Mouse (Mus musculus) splenic B cell, adult 2 months (primary cell): Measurements from ENCODE around the gene Spag9.
"Not testable (repeated sequence)": the region's sequence is repeated elsewhere in the genome, so short reads cannot be mapped to it uniquely, and the experiment has no call there.

Experiments used
- DNase-seq: peaks from one replicate; pipeline ENCODE4 v3.0.0-alpha.2; 2011; ENCODE audit warnings: low read depth, low spot score
- H3K27me3 ChIP-seq: 2 replicates; pipeline ENCODE4 v1.6.1; 2012; ENCODE audit warnings: mild to moderate bottlenecking, low read length, moderate library complexity, mixed read lengths; ENCODE audit not compliant: control insufficient read depth, poor library complexity, insufficient read depth, severe bottlenecking
- H3K36me3 ChIP-seq: 2 replicates; pipeline ENCODE4 v1.6.1; 2012; ENCODE audit warnings: mild to moderate bottlenecking, low read length, moderate library complexity, mixed read lengths; ENCODE audit not compliant: control insufficient read depth, poor library complexity, insufficient read depth, severe bottlenecking

The Spag9 gene

DNA sequence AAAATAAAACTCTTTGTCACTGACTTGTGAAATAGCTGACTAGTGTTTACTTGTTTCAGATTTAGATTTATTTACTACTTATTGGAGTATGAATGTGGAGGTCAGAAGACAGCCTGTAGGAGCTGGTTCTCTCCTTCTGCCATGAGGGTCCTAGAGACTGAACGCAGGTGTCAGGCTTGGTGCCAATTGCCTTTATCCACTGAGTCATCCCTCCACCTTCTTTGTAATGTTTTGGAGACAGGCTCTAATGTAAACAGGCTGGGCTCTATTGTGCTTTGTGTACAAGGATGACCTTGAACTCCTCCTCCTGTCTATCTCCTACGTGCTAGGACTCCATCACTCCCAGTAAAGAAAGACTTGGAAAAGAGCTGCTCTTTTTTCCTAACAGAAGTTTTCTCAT, 51.4 kb downstream of the Spag9 start:
- Histone ChIP-seq H3K36me3 (peaks cover 8% of the 10 kb centered on the region), H3K27me3 (no peaks in the 10 kb centered on the region)
- DNase-seq = no peak

- Histone ChIP-seq H3K36me3 (peaks cover 3% of the 10 kb centered on the region; the same call in 1 of the 2 replicates), H3K27me3 (no peaks in the 10 kb centered on the region)
- DNase-seq = no peak
Observed at GRCm38 (mm10) chr11:94054176-94054575, 58.3 kb downstream of the Spag9 start.

- DNase-seq = no peak
- Histone ChIP-seq H3K36me3 (peaks cover 3% of the 10 kb centered on the region; the same call in 1 of the 2 replicates), H3K27me3 (no peaks in the 10 kb centered on the region)
Observed at GRCm38 (mm10) chr11:94054901-94055300, 59.0 kb downstream of the Spag9 start.

DNA sequence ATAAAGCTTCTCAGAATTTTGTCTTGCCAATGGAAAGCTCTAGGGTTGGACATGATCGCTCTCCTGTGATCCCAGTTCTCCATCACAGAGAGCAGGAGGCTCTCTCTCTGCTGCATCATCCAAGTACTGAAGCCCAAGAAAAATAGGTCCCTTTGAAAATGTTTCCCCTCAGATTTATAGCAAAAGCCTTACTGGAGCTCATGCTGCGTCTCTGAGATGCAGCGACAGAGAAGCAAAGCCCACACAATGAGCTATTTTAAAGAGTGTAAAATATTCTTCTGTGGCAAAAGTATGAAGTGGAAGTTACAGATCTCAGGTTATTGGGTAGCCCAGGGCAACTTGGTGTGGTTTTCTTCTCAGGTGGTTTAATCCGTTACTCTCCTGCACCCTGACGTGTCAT, 68.0 kb downstream of the Spag9 start:
- H3K27me3 ChIP-seq = no peaks in the 10 kb centered on the region
- DNase-seq = no peak
- peaks cover 4% of the 10 kb centered on the region; the same call in 1 of the 2 replicates for H3K36me3 ChIP-seq

GRCm38 (mm10) chr11:94070455-94070854, 74.6 kb downstream of the Spag9 start:
- no peaks in the 10 kb centered on the region for H3K27me3 ChIP-seq
- H3K36me3 ChIP-seq = peaks cover 7% of the 10 kb centered on the region; the same call in 1 of the 2 replicates
- DNase-seq = no peak

- no peaks in the 10 kb centered on the region for H3K27me3 ChIP-seq
- H3K36me3 ChIP-seq = peaks cover 8% of the 10 kb centered on the region
- peak; percentile 48 for DNase-seq
Observed at GRCm38 (mm10) chr11:94073283-94073682, 77.4 kb downstream of the Spag9 start.

- peaks cover 13% of the 10 kb centered on the region; the same call in 1 of the 2 replicates for H3K36me3 ChIP-seq
- DNase-seq = peak; percentile 91
- H3K27me3 ChIP-seq = not testable (repeated sequence)
Observed at GRCm38 (mm10) chr11:94086966-94087365, 91.1 kb downstream of the Spag9 start.

GRCm38 (mm10) chr11:94090496-94090895, 94.6 kb downstream of the Spag9 start:
- H3K27me3 ChIP-seq = no peaks in the 10 kb centered on the region
- peaks cover 9% of the 10 kb centered on the region for H3K36me3 ChIP-seq
- no peak for DNase-seq

GRCm38 (mm10) chr11:94097489-94097888, 101.6 kb downstream of the Spag9 start:
- peaks cover 22% of the 10 kb centered on the region for H3K36me3 ChIP-seq
- no peak for DNase-seq
- no peaks in the 10 kb centered on the region for H3K27me3 ChIP-seq

DNA sequence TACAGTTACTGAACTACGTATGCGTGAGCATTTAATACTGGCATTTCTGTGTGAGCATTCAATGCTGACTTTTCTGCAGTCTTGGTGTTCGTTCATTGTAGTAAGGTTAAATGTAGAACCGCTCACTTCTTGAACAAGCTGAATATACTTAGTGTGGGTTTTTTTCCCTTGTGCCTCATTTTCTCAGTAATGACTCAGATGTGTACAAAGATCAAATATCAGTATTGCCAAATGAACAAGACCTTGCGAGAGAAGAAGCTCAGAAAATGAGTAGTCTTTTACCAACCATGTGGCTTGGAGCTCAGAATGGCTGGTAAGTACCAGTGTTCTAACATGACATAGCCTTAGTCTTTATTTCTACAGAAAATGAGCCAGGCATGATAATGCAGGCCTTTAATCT, 102.9 kb downstream of the Spag9 start:
- no peaks in the 10 kb centered on the region for H3K27me3 ChIP-seq
- DNase-seq = no peak
- H3K36me3 ChIP-seq = peaks cover 20% of the 10 kb centered on the region

DNA sequence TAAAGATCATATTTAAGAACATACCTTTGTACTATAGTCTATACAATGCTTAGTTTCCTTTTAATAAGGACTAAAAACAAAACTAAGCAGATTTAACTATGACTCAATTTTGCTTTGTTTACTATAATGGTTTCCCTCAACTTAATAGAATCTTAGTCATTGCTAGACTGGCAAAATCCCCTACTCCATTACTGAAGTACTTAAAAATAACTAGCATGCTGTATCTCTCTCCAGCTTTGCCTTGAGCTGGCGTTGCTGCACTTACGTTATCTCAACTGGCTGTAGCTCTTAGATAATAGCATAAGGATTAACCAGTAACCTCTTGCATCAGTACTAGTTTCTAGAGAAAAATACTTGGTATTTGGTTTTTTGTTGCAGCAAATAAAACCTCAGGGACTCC, 117.9 kb downstream of the Spag9 start:
- Histone ChIP-seq H3K27me3 (no peaks in the 10 kb centered on the region; the same call in 1 of the 2 replicates), H3K36me3 (peaks cover 16% of the 10 kb centered on the region)
- DNase-seq = no peak

DNA sequence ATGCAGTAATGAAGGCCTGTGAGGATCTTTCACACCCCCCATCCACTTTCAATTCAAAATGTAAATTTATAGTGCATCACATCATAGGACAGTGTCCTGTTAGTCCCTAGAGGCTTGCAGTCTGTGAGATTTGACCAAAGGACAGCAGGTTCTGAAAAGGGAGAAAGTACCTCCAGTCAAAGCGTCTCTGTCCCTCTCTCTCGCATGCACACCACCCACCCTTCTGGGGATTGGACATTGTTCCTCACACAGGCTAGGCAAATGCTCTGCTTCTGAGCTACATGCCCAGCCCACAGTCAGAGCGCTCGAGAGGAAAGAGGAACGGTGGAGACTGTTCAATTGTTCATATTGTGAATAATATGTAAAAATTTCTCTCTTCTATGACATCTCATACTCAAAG, 119.5 kb downstream of the Spag9 start:
- peaks cover 21% of the 10 kb centered on the region for H3K36me3 ChIP-seq
- no peaks in the 10 kb centered on the region; the same call in 1 of the 2 replicates for H3K27me3 ChIP-seq
- no peak for DNase-seq

DNA sequence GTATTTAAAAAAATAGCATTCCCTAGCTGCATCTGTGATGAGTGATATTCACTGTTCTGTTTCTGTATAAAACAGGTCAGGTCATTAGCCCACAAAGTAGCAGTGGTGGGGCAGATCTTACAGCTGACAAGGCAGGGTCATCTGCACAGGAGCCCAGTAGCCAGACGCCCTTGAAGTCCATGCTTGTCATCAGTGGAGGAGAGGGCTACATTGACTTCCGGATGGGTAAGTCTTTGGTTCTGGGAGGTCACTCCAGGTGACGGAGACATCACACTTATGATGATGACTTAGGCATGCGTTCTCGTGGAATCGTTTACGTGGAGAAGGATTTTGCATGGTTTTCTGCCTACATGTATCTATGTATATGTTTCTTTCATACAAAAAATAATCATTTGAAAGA, 120.8 kb downstream of the Spag9 start:
- DNase-seq = no peak
- Histone ChIP-seq H3K27me3 (no peaks in the 10 kb centered on the region; the same call in 1 of the 2 replicates), H3K36me3 (peaks cover 17% of the 10 kb centered on the region)

- peaks cover 17% of the 10 kb centered on the region for H3K36me3 ChIP-seq
- no peak for DNase-seq
- no peaks in the 10 kb centered on the region for H3K27me3 ChIP-seq
Observed at GRCm38 (mm10) chr11:94117836-94118235, 121.9 kb downstream of the Spag9 start.

GRCm38 (mm10) chr11:94118612-94119011, 122.7 kb downstream of the Spag9 start:
- no peaks in the 10 kb centered on the region for H3K27me3 ChIP-seq
- H3K36me3 ChIP-seq = peaks cover 17% of the 10 kb centered on the region
- no peak for DNase-seq

DNA sequence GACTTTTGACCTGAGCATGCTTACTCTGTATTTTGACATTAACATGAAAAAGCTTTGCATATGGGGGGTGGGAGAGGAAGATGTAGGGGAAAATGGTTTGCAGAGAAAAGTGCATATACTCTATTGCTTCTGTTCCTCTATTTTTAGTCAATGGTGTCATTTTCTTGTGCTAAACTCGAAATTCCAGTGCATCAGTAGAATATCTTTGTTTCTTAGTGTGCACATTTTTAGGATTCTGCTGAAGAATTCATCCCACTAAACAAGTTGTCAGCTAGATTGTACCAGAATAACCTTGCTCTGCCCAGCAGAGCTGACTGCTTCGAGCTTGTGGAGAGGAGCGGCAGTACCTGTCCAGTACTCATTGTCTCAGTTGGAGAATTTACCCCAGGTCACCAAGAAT, 124.8 kb downstream of the Spag9 start:
- H3K27me3 ChIP-seq = no peaks in the 10 kb centered on the region
- DNase-seq = no peak
- H3K36me3 ChIP-seq = peaks cover 17% of the 10 kb centered on the region
